Mouse (Mus musculus) cerebellum, adult 9-10 months (tissue): ENCODE data around the gene Hapln2.

Experiments used
- DNase-seq: peaks from one replicate; pipeline ENCODE4 v3.0.0; 2022

Hapln2 gene

DNA sequence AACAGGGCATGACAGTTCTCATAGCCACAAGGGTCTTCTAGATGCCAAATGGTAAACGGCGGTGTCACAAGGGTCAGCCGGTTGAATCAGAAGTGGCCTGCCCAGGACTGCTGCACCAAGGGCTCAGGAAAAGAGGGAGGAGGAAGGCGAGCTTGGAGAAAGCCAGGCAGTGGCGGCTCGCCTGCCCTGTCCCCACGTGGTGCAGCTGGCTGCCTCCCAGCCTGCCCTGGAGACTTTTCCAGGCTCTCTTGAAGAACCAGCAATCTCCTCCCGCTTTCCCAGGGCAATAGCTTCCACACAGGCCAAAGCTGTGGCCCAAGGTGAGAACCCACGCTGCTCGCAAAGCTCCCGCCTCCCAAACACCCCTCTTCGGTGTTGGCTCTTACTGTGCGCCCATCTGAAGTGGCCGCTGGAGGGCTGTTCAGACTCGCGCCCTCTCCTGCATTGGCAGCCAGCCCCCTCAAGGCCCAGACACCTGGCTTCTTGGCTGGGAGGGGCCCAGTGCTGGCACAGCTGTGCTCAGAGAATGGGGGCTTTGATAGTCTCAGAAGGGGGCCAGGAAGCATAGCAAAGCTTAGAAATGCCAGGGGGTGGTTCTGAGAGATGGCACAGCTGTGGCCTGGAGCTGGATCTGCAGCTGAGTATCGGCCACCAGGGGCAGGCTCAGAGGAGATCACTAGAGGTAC lies 24.9 kb downstream of the Hapln2 start:
- DNase-seq = no peak

GRCm38 (mm10) chr3:88000816-88001595 lies 26.4 kb downstream of the Hapln2 start:
- no peak for DNase-seq

DNA sequence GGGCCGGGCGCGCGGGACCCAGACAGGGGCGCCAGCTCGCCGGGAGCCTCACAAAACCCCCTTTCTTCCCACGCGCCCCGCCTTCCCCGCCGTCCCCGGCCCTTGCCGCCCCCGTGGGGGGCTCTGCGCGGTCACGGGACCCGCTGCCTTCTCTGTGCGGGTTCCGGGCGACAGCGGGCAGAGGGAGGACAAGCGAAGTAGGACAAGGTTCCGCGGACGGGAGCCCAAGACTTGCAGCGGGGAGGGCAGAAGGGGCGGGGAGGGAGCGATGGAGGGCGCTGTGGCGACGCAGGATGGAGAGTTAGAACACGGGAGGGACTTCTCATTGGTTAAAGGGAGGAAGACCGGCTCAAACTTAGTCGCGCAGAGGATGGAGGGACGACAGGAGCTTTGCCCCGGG lies 27.2 kb downstream of the Hapln2 start, which contains the start of gene Bcan:
Bcan (minus strand) TSS at position 50 of the 400 bp plus-strand sequence.
- no peak for DNase-seq

GRCm38 (mm10) chr3:87999243-87999895 lies 28.0 kb downstream of the Hapln2 start:
- no peak for DNase-seq

DNA sequence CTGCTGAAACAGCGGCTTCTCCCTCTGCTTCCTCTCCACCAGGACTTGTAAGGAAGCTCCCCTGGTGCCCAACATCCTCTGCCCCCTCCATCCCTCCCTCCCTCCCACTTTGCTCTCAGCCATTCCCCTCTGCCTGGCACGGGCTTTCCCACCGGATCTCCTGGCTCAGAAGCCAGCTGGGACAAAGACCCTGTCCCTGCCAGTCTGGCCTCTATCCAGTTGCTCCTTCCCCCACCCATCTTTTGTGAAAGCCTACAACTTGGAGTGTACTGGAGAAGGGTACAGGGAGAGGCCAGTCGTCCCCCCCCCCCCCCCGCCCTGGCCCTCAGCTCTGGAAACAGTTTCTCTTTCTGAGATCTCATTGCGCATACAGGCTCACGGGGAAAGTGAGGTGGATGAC lies 28.6 kb downstream of the Hapln2 start:
- no peak for DNase-seq

DNA sequence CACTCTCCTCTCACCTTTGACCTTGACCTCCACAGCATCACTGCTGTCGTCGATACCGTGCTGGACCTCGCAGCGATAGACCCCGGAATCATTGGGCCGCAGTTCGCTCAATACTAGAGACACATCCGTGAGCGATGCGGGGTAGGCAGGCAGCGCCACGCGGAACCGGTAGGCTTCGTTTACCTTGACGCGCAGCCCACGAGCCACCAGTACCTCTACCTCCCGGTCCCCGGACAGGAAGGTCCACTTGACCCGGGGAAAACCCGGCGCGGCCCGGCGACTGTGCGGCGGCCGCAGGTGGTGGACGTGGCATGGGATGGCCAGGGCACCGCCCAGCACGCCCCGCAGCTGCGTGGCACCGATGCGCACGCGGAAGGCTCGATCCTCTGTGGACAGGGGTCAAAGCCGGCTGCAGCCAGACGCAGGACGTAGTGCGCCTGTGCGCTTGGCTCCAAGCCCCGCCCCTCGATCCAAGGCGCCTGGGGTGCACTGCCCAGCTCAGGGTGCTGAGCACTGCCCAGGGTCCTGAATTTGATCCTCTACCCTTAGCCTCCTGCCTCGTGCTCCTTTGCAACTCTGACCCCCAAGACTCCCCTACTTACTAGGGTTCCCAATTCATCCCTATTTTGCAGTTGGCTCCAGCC lies 30.3 kb downstream of the Hapln2 start:
- DNase-seq = no peak

GRCm38 (mm10) chr3:87996401-87996800 lies 31.0 kb downstream of the Hapln2 start:
- DNase-seq = no peak

- DNase-seq = no peak
Measured at GRCm38 (mm10) chr3:87995331-87995730, 32.1 kb downstream of the Hapln2 start.

GRCm38 (mm10) chr3:87993436-87993835 lies 33.9 kb downstream of the Hapln2 start:
- DNase-seq = no peak

DNA sequence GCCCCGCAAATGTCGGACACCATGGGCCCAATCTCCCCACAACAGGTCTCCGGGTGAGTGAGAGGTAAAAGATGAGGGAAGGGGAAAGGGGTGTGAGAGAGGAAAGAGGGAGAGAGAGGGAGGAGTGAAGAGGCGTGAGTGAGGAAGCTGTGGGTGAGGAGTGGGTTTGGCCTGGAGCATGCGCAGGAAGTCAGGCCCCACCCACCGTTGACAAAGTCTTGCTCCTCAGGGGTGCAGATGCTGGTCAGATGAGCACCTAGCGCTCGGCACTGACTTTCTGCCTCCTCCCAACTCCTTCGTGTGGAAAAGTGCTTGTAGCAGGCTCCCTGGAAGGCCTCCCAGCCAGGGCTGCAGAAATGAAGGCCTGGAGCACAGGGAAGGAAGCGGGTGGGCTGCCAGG lies 37.4 kb downstream of the Hapln2 start:
- DNase-seq = no peak

DNA sequence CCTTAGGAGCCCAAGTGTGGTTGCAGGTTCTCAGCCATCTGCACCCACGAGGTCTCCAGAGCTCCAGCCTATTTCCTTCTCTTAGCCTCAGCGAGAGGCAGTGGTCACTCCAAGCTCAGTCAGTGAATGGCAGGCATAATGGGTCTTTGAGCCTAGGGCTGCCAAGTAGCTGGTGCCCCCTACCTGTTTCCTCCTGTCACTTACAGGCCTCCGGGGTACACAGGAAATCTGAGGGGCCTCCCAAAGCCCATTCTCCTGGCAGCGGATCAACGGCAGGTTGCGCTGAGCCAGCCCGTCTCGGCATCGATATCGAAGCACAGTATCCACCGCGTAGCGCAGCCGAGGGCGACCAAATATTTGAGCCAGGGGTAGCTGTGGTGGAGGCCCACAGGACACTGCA lies 39.3 kb downstream of the Hapln2 start:
- DNase-seq = no peak

DNA sequence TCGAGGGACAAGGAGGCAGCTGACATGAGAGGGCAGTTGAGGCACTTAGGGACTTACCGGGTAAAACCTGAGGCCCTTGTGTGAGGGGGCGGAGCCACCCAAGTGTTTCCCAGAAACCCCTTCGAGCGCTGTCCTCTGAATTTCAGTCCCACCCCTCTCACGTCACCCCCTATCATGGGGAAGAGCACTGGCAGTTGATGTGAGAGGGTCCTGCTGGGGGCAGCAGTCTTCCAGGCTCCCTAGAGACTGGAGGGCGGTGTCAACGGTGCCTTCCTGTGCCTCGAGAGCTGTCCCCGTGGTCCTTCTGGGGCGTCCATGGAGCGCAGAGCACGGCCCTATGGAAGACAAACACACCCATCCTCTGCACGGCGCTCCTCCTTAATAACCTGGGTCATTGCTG lies 39.8 kb downstream of the Hapln2 start:
- DNase-seq = no peak

GRCm38 (mm10) chr3:87986868-87987267 lies 40.5 kb downstream of the Hapln2 start:
- peak; percentile 88 for DNase-seq

GRCm38 (mm10) chr3:87985505-87986320 lies 41.7 kb downstream of the Hapln2 start:
- no peak for DNase-seq

DNA sequence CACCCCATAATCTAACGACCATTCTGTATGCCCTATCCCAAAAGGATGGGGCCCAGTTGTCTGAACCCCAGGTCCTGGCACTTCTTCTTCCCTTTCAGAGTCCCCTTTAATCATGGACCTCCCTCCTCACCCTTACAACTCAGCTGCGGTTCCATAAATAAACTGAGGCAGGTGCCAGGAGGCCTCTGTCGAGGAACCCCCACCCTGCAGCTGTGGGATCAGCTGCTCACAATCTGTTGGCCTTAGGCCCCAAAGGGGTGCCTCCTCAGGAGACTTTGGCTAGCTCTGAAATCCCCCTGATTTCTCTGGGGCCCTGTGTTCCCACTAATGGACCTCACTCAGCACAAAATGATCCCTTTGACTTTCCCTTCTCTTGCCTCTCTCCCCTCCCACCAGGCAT lies 43.3 kb downstream of the Hapln2 start:
- no peak for DNase-seq

- no peak for DNase-seq
Measured at GRCm38 (mm10) chr3:87983627-87984026, 43.8 kb downstream of the Hapln2 start.

GRCm38 (mm10) chr3:87982836-87983601 lies 44.4 kb downstream of the Hapln2 start:
- DNase-seq = no peak

GRCm38 (mm10) chr3:87981894-87982835 lies 45.2 kb downstream of the Hapln2 start:
- DNase-seq = no peak

DNA sequence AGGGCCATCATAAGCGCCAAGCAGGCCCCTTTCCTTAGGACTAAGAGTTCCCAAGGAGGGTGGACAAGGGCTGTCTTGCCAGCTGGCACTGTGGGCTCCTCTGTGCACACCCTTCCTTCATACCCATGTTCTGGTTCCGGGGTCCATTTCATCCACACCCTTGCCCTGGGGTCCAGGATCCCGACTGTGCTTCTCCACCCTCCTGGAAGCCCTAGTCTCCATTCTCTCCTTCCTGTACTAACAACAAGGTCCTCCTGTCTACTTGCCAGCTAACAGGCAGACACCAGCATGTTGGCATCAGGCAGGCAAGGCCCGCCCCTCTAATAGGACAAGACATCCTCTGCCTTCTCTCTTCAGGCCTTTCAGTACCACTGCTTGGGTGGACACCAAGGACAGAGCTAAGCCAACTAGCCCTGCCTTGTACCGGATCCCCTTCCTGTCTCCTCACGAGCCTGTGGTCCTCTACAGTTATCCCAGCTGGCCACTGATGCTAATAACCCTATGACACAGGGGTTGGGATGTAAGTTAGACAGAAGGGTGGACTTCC lies 46.1 kb downstream of the Hapln2 start:
- no peak for DNase-seq

DNA sequence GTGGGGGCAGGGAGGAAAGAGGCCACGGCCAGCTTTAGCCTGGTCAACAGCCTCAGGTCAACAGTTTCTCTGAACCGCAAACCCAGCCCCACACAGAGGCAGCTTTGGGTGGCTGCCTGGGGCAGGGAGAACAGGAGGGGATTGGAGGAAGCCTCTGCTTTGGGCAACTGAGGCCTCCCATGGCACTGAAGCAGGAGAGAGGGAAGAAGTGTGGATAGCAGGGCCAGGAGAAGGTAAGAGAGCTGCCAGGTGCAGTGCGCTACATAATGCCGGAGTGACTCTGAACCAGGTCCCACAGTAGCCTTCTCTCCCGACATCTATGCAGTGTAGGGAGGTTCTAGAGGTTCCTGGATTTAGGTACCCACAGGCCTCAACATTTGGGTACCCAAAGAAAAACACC lies 46.7 kb downstream of the Hapln2 start:
- no peak for DNase-seq
